Mouse (Mus musculus): ENCODE results near the gene Gm21961. TPM values are rescaled to one million over a fixed set of nuclear protein-coding genes. Genes with fewer than 3 reads are reported as not detected.

Gene Gm21961
- not detected for total RNA-seq (2023)

GRCm38 (mm10) chr15:65014804-65015203, at the start of gene Gm21961:
Gm21961 (minus strand) TSS chr15:65014904.

Other genes with a start within 250 kb of the Gm21961 start
- gene Gm21798, start 197.2 kb downstream of the Gm21961 start, total RNA-seq (2023): not detected